Mouse (Mus musculus): ENCODE measurements around the gene Trappc11. TPM values are rescaled to one million over a fixed set of nuclear protein-coding genes. Genes with fewer than 3 reads are reported as not detected.
"Not testable (repeated sequence)": the region's sequence is repeated elsewhere in the genome, so short reads cannot be mapped to it uniquely, and the experiment has no call there.

Gene Trappc11
- total RNA-seq, 2 experiments from 2014 or later = 16.3 to 17.5 TPM

- no peak for DNase-seq
- intact Hi-C loops (cut with DNase I; ENCODE audit: low total_unique reads) = no loop called here
Observed at GRCm38 (mm10) chr8:47494602-47495153, 38.6 kb downstream of the Trappc11 start.

DNA sequence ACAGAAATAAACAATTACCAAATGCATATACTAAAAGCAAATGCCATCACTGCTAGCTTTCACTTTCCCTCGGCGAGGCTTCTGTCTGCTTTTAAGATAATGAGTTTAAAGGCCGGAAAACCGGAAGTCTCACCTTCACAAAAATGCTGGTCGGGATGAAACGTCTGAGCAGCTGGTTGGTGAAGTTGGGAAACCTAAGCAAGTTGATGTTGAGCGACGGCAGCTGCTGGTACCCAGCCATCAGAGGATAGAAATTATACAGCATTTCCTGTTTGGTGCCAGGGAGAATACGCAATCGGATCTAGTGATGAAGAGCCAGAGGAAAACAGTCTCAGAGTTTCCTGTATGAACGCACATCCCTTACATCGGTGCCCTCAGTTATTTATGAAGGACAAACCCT is 40.2 kb downstream of the Trappc11 start:
- DNase-seq = no peak
- intact Hi-C loops (cut with DNase I; ENCODE audit: low total_unique reads) = no loop called here

DNA sequence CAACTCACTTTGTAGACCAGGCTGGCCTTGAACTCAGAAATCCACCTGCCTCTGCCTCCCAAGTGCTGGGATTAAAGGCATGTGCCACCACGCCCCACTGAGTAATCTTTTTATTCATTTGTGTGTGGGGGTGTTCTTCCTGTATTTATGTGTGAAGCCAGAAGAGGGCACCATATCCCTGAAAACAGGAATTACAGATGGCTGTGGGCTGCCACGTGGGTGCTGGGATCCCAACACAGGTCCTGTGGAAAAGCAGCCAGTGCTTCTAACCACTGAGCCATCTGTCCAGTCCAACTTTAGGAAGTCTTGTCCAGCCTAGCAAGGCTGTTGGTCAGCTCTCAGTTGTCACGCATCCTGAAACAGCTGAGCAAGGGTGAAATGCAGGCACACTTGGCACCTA is 46.0 kb downstream of the Trappc11 start:
- intact Hi-C loops (cut with DNase I; ENCODE audit: low total_unique reads) = no loop called here

GRCm38 (mm10) chr8:47482354-47483071 is 50.8 kb downstream of the Trappc11 start:
- DNase-seq = no peak
- intact Hi-C loops (cut with DNase I; ENCODE audit: low total_unique reads) = no loop called here

More for the DNA sequence above, 46.0 kb downstream of the Trappc11 start:
- DNase-seq = no peak

DNA sequence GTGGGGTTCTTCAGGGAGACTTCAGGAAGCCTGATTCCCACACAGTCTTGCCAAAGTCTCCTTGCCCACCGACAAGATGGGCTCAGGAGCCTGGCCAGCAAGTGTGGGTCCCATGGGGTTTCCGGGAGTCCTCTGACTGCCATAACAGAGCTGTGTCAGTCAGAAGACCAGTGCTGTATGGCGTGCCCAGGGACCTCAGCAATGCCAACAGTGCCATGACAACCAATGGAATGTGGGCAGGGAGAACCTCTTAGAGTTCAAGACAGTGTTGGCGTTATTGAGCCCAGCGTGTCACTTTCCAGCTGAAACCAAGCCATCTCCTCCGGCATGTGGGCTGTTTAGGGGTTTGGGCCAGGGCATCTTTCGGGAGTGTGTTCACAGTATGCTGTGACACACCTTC is 53.2 kb downstream of the Trappc11 start:
- intact Hi-C loops (cut with DNase I; ENCODE audit: low total_unique reads) = no loop called here
- DNase-seq = no peak

DNA sequence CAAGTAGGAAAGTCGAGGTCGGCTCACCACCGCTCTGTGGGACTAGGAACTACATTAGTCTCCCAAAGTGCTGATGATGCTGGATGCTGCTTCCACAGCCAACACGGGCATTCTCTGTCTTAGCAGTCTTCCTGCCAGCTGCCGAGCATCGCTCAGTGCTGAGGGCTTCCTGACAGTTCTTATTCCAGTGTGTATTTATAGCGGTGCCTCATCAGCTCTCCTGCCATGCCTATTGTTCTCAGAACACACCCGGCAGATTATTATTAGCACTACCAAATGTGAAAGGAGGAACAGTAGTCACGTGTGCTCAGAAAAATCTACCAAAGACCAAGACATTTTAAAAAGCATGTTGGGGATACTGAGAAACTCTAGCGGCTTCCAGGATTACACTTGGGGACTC is 71.6 kb downstream of the Trappc11 start:
- no peak for DNase-seq
- intact Hi-C loops (cut with DNase I; ENCODE audit: low total_unique reads) = no loop called here

DNA sequence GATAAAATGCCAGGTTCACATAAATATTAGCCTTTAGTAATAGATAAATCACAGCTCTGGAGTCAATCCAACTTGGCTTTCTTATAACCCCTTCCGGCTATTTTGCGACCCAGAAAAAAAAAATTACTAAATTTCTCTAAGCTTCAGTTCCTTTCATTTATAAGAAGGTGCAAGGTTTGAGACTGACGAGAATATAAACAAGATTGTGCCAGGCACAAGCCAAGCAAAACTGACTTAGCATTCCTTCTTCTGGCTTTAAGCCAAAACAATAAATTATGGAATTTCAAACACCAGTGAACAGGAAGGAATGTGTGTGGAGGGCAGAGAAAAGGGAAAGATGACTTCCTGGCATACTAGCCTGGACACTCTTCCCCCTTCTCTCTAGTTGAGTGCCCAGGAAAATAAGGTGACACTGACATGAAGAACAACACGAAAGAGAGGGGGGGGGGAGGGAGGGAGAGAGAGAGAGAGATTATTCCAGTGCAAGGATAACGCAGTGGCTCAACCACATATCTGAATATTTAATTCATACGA is 74.0 kb downstream of the Trappc11 start:
- intact Hi-C loops (cut with DNase I; ENCODE audit: low total_unique reads) = no loop called here
- DNase-seq = no peak

GRCm38 (mm10) chr8:47458591-47458990 is 74.7 kb downstream of the Trappc11 start:
- intact Hi-C loops (cut with DNase I; ENCODE audit: low total_unique reads) = no loop called here
- DNase-seq = no peak

- intact Hi-C loops (cut with DNase I; ENCODE audit: low total_unique reads) = not testable (repeated sequence)
Observed at GRCm38 (mm10) chr8:47449211-47449610, 84.1 kb downstream of the Trappc11 start.

GRCm38 (mm10) chr8:47446312-47447046 is 86.8 kb downstream of the Trappc11 start, which contains the start of gene Stox2:
Stox2 (minus strand) TSS chr8:47446362.
- intact Hi-C loops (cut with DNase I; ENCODE audit: low total_unique reads) = no loop called here
- DNase-seq = no peak

More at GRCm38 (mm10) chr8:47449211-47449610, 84.1 kb downstream of the Trappc11 start:
- not testable (repeated sequence) for DNase-seq

Other genes starting within 250 kb of the Trappc11 start
- gene Stox2, start 87.1 kb downstream of the Trappc11 start, total RNA-seq (2021) = 10 to 100 TPM in 1 of 2 experiments, 1 to 10 TPM in 1; 9.4 to 10.5 TPM
- 10 to 100 TPM; 27.2 to 32.5 TPM for gene Rwdd4a, start 194 bp upstream of the Trappc11 start, total RNA-seq (2021)
- gene Ing2, start 142.1 kb upstream of the Trappc11 start, total RNA-seq (2021) = 10 to 100 TPM; 17.2 to 18.1 TPM
- 1 to 10 TPM; 5.5 to 5.8 TPM for gene Cdkn2aip, start 180.5 kb upstream of the Trappc11 start, total RNA-seq (2021)

Data from gastrocnemius, postnatal 14 days (tissue).